Comparison of ENCODE assay signal across 24 mouse cellular contexts in the genomic region with DNA sequence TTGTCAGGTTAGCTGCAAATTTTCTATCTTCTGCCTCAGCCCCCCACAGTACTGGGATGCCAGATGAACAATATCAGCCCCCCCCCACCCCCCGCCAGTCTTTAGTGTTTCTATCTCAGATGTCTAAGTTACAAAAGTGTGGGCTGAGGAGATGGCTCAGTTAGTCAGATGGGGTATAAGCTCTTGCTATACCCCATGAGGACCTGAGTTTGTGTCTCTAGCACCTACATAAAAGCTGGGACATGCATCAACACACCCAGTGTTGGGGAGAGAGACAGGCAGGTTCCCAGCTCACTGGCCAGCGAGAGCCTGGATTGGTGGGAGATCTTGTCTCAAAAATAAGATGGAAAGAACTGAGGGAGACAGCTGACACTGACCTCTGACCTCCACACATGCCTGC. TPM values are rescaled to one million over a fixed set of nuclear protein-coding genes. Genes with fewer than 3 reads are reported as not detected.
"Had no signal": no experiment of that assay in that cellular context is flagged by ENCODE, and none has a peak within 500 bp of the region (broad histone marks: within the 10 kb centered on the region; RNA-seq: fewer than 3 reads in every experiment).

No protein-coding gene starts in this region.

- H3K4me3 ChIP-seq: neural tube, embryonic 13.5 days; neural tube, embryonic 15.5 days; stomach, embryonic 15.5 days had no signal

- DNase-seq: retina, postnatal 1 day; right cerebral cortex, adult 18-20 months; right cerebral cortex, postnatal 14 days; right cerebral cortex, postnatal 25 days; right cerebral cortex, postnatal 4 days; spleen, adult 18-20 months; thymus, adult 18-20 months; thymus, adult 2 months; thymus, postnatal 14 days; thymus, postnatal 25 days; thymus, postnatal 36 days; thymus, postnatal 4 days had no signal

- H3K9ac ChIP-seq: neural tube, embryonic 13.5 days; neural tube, embryonic 15.5 days; stomach, embryonic 15.5 days had no signal

- H3K4me2 ChIP-seq: neural tube, embryonic 13.5 days; neural tube, embryonic 15.5 days; stomach, embryonic 15.5 days had no signal

- H3K36me3 ChIP-seq: neural tube, embryonic 13.5 days; neural tube, embryonic 15.5 days; stomach, embryonic 15.5 days had no signal

- H3K4me1 ChIP-seq: stomach, embryonic 15.5 days had no signal

- H3K9me3 ChIP-seq: neural tube, embryonic 13.5 days; neural tube, embryonic 15.5 days; stomach, embryonic 15.5 days had no signal

- H3K27ac ChIP-seq: neural tube, embryonic 13.5 days; neural tube, embryonic 15.5 days; stomach, embryonic 15.5 days; stomach, postnatal 0 days had no signal

- H3K27me3 ChIP-seq: stomach, embryonic 15.5 days had no signal

RNA-seq across cellular contexts. Expression of a gene that starts 59.0 kb away (rescaled TPM):
- total RNA-seq: neutrophil, adult 5-6 weeks had no signal
- polyA plus RNA-seq: small intestine, adult 2 months; spleen, adult 2 months; stomach, embryonic 14.5 days; stomach, embryonic 15.5 days; stomach, embryonic 16.5 days; stomach, postnatal 0 days; testis, adult 2 months; thymus, adult 2 months; thymus, postnatal 0 days; urinary bladder, adult 2 months had no signal
